Mouse (Mus musculus) lung, adult 2 months (tissue): Measurements from ENCODE around the gene Entpd2.

Experiments used
- CTCF ChIP-seq: fragments of 200-500 bp; IDR thresholded peaks from 2 replicates; pipeline ENCODE4 v1.5.1; 2011; ENCODE audit warnings: mild to moderate bottlenecking, low read length, control low read depth; ENCODE audit not compliant: insufficient read depth
- POLR2A ChIP-seq: fragments of 200-500 bp; IDR thresholded peaks from 2 replicates; pipeline ENCODE4 v1.6.1; 2011; ENCODE audit warnings: low read depth, mild to moderate bottlenecking, control low read depth, low read length, borderline replicate concordance; ENCODE audit errors: extremely low read depth

- TF ChIP-seq CTCF: no peak
- TF ChIP-seq POLR2A: no peak
Observed at GRCm38 (mm10) chr2:25364761-25365090, 30.9 kb upstream of the Entpd2 start.
